Mouse (Mus musculus) brain, embryonic 14.5 days (tissue): ENCODE measurements around the gene Als2cr12.

Experiments
- CTCF ChIP-seq: fragments of 200-500 bp; IDR thresholded peaks from 2 replicates; pipeline ENCODE4 v1.5.1; 2012; ENCODE audit warnings: inconsistent platforms, mild to moderate bottlenecking, moderate library complexity, borderline replicate concordance; ENCODE audit not compliant: insufficient read depth, insufficient read length; ENCODE audit errors: extremely low read depth
- POLR2A ChIP-seq: fragments of 200-500 bp; IDR thresholded peaks from 2 replicates; pipeline ENCODE4 v1.6.1; 2012; ENCODE audit warnings: mild to moderate bottlenecking, inconsistent platforms, borderline replicate concordance; ENCODE audit not compliant: poor library complexity, insufficient read depth, insufficient read length, severe bottlenecking; ENCODE audit errors: extremely low read depth

DNA sequence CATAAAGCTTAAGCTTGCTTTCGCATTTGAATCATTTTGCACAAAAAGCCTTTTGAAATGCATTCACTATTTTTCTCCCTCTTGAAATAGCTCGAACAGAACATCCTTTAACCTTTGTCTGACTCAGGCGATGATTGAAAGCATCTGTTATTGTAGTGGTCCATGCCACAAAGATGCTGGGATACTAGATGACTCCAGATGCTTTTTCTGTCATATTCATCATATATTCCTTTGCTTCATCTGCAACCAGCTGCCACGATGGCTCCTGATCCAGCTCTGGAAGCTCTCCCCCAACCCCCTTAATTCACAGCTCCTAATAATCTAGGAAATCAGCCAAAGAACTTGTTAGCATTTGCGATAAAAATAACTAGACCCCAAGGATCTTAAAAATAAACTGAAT lies 78.7 kb downstream of the Als2cr12 start:
- TF ChIP-seq CTCF (no peak), POLR2A (no peak)
